Mouse (Mus musculus) MEL (cell line): Measurements from ENCODE around the gene Relt.

Experiments used
- CTCF ChIP-seq, 3 experiments: IDR thresholded peaks in 2 of 3; conservative IDR thresholded peaks in 1 of 3; 2 replicates each; pipeline ENCODE4 v1.5.1; 2011 to 2012; ENCODE audit warnings: low read length in 3 of 3, low read depth in 2 of 3, mild to moderate bottlenecking in 2 of 3, improper control_type of control experiment in 1 of 3, inconsistent platforms in 1 of 3, mixed read lengths in 1 of 3, moderate library complexity in 1 of 3; ENCODE audit not compliant: control insufficient read depth in 1 of 3, insufficient read depth in 1 of 3, poor library complexity in 1 of 3, severe bottlenecking in 1 of 3
- HCFC1 ChIP-seq: IDR thresholded peaks from 2 replicates; pipeline ENCODE4 v1.6.1; 2012; ENCODE audit warnings: low read depth, mild to moderate bottlenecking, inconsistent platforms, low read length, improper control_type of control experiment, moderate library complexity
- POLR2A ChIP-seq, 2 experiments: IDR thresholded peaks; 2 replicates each; pipeline ENCODE4 v1.6.1; 2011 to 2012; ENCODE audit warnings: low read length in 2 of 2, mild to moderate bottlenecking in 2 of 2, control low read depth in 1 of 2, improper control_type of control experiment in 1 of 2, low read depth in 1 of 2, moderate library complexity in 1 of 2; ENCODE audit not compliant: control insufficient read depth in 1 of 2, insufficient read depth in 1 of 2, poor library complexity in 1 of 2
- ZMIZ1 ChIP-seq: IDR thresholded peaks from 2 replicates; pipeline ENCODE4 v1.6.1; 2012; ENCODE audit warnings: low read depth, mild to moderate bottlenecking, inconsistent platforms, low read length, improper control_type of control experiment, moderate library complexity

GRCm38 (mm10) chr7:100835711-100836110, 27.5 kb downstream of the Relt start:
- TF ChIP-seq ZMIZ1 (no peak), CTCF (IDR thresholded peaks at IDR 0.05 in 2 of 3, conservative IDR thresholded peaks at IDR 0.05 in 1 of 3; ENCODE audit: control insufficient read depth in 1 of 3, insufficient read depth in 1 of 3, low read depth in 2 of 3, low read length in 3 of 3, poor library complexity in 1 of 3, severe bottlenecking in 1 of 3) (no peak), POLR2A (IDR thresholded peaks at IDR 0.05; ENCODE audit: control insufficient read depth in 1 of 2, insufficient read depth in 1 of 2, low read depth in 1 of 2, low read length in 2 of 2, poor library complexity in 1 of 2) (no peak), HCFC1 (no peak)
